Mouse (Mus musculus): ENCODE measurements at regions not wholly inside any gene's neighbourhood (a gene's known extent, or its start where the extent isn't known, plus 50 kb on each side); places are given as distances from the start of the nearest gene placed in this dataset.

DNA sequence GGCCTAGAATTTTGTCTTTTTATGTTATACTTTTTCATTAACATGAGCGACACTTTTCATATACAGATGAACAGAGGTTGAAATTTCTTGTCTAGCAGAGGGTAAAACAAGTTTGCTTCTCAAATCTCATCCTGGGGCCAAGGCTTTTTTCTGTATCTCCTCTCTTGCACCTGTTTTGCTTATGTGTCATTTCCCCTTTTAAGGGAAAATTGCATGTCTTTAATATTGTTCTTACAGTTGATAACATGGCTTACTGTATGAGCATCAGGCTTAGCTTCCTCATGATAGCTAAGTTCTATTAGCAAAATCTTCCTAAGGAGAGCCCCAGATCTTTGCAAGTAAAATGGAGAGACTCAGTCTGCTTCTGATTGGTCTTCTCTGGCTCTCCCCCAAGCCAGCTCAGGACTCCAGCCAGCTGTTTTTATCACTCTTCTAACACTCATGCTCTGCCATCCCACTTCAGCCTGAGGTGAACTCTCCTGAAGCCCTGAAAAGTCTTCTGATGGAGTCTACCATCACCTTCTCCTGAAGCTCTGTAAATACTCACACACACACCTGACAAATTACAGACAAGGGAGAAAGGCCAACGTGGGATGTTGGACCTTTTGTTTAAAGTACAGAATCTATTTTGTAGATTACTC is 160.8 kb downstream of the Wdr20rt start:
- WGBS = 66% methylated on average over 2 of the region's 2 CpGs
- ATAC-seq (ENCODE audit: insufficient number of reproducible peaks, low FRiP score, low TSS enrichment, low read depth) = no peak
- Histone ChIP-seq H3K27ac (no peak overlapping the region), H3K36me3 (no peaks in the 10 kb centered on the region), H3K9ac (no peak overlapping the region), H3K4me3 (no peak overlapping the region), H3K4me1 (no peaks in the 10 kb centered on the region), H3K9me3 (no peaks in the 10 kb centered on the region), H3K27me3 (no peaks in the 10 kb centered on the region), H3K4me2 (no peak overlapping the region)

DNA sequence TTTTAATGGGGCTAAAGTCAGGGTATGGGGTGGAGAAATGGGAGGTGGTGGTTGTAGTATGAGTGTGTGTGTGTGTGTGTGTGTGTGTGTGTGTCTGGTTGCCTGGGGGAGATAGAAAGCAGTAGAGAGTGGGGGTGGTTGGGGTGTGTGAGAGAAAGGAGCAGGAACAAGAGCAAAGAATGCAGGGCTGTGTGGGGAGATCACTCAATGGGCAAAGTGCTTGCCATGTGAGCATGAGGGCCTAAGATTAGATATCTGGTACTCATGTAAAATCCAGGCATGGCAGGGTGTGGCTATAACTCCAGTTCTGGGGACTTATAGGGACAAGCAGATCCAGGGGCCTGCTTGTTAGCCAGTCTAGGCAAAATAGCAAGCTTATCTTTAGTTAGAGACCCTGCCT is 161.7 kb downstream of the Wdr20rt start:
- ATAC-seq (ENCODE audit: insufficient number of reproducible peaks, low FRiP score, low TSS enrichment, low read depth) = no peak
- Histone ChIP-seq H3K9ac (no peak overlapping the region), H3K36me3 (no peaks in the 10 kb centered on the region), H3K4me3 (no peak overlapping the region), H3K27ac (no peak overlapping the region), H3K4me1 (no peaks in the 10 kb centered on the region), H3K9me3 (no peaks in the 10 kb centered on the region), H3K27me3 (no peaks in the 10 kb centered on the region), H3K4me2 (no peak overlapping the region)

DNA sequence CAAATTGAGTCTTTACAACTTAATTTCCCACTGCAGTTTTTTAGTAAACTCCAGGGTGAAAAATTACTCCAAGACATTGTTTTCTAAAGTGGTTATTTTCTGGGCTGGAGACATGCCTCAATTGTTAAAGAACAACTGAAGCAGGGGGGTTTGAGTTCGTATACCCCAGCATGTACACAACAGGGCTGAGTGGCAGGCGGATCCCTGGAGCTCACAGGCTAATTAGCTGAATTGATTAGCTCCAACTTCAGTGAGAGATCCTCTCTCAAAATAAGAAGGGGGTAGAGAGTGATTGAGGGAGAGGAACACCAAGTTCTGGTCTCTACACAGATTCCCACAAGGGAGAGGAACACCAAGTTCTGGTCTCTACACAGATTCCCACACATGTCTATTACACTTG is 164.2 kb downstream of the Wdr20rt start:
- no peaks in the 10 kb centered on the region for H3K27me3 ChIP-seq
- no peak overlapping the region for H3K27ac ChIP-seq
- no peaks in the 10 kb centered on the region for H3K36me3 ChIP-seq
- H3K9ac ChIP-seq = no peak overlapping the region
- ATAC-seq (ENCODE audit: insufficient number of reproducible peaks, low FRiP score, low TSS enrichment, low read depth) = no peak
- 66% methylated on average over 2 of the region's 2 CpGs for WGBS
- H3K9me3 ChIP-seq = no peaks in the 10 kb centered on the region
- H3K4me2 ChIP-seq = no peak overlapping the region
- no peak overlapping the region for H3K4me3 ChIP-seq
- H3K4me1 ChIP-seq = no peaks in the 10 kb centered on the region

DNA sequence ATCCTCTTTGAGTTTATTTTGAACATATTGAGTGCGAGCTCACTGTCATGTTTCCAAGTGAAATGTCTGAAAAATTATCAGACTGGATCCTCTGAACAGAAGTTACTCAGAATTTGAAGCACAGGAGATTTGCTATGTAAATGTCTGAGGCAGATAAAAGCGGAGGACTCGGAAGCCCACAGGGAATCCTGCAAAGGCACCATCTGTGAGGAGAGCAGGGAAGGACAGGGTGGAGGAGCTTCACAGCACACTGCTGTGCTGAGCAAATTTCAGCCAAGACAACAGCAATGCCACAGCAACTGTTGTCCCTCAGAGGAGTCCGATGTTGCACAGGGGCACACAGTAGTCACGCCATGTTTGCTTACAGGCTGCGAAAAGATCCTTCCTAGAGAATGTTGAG is 165.0 kb downstream of the Wdr20rt start:
- Histone ChIP-seq H3K4me3 (no peak overlapping the region), H3K27ac (no peak overlapping the region), H3K4me2 (no peak overlapping the region), H3K9me3 (no peaks in the 10 kb centered on the region), H3K9ac (no peak overlapping the region), H3K27me3 (no peaks in the 10 kb centered on the region), H3K36me3 (no peaks in the 10 kb centered on the region), H3K4me1 (no peaks in the 10 kb centered on the region)
- no peak for ATAC-seq (ENCODE audit: insufficient number of reproducible peaks, low FRiP score, low TSS enrichment, low read depth)
- WGBS = 94% methylated on average over 6 of the region's 6 CpGs

DNA sequence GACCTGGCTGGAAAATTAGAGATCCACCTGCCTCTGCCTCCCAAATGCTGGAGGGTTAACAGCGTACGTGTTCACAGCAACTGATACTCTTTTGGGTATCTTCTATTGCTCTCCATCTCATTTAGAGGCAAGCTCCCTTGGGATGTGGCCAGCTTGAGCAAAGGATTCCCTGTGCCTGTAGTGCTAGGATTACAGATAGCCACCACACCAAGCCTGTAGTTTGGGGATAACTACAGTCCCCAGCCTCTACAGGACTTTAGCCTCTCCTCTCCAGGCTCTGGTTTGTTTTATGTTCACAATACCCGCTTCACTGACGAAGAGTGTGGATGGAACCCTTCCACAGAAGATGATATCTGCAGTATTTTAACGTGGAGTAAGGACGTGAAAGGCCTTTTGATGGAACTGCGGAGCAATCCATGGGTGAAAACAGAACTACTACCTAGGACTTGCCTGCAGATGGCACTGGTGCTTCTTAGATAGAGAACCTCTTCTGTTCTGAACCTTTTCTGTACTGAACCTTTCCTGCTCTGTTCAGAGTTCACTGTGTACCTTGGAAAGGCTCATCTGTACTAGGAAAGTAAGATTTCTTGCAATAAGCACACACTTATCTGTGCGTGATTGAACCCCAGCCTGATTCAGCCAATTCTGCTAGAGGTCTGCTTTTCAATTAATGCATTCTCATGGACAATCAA is 176.6 kb downstream of the Wdr20rt start:
- no peak overlapping the region for H3K4me2 ChIP-seq
- no peak for ATAC-seq (ENCODE audit: insufficient number of reproducible peaks, low FRiP score, low TSS enrichment, low read depth)
- WGBS = 45% methylated on average over 8 of the region's 8 CpGs

DNA sequence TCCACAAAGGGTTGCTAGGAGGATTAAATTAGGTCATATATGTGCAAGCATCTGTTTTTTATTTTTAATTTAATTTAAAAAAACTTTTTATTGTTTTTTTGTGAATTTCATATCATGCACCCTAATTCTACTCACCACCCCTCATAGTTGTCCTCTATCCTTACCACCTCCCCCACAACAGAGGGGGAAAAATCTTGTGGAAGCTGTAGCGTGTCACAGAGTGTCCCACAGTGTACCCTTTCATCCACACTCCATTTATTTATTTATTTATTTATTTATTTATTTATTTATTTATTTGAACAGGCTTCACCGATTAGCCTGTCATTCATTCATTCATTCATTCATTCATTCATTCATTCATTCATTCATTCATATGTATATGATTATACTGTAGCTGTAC is 177.8 kb downstream of the Wdr20rt start:
- H3K9me3 ChIP-seq = no peaks in the 10 kb centered on the region
- no peak overlapping the region for H3K9ac ChIP-seq
- no peak for ATAC-seq (ENCODE audit: insufficient number of reproducible peaks, low FRiP score, low TSS enrichment, low read depth)
- H3K4me1 ChIP-seq = no peaks in the 10 kb centered on the region
- H3K27me3 ChIP-seq = no peaks in the 10 kb centered on the region
- H3K36me3 ChIP-seq = no peaks in the 10 kb centered on the region
- H3K4me3 ChIP-seq = no peak overlapping the region
- no peak overlapping the region for H3K27ac ChIP-seq
- WGBS = 85% methylated on average over 2 of the region's 2 CpGs
- H3K4me2 ChIP-seq = no peak overlapping the region

More for the DNA sequence above, 176.6 kb downstream of the Wdr20rt start:
- no peaks in the 10 kb centered on the region for H3K4me1 ChIP-seq
- no peak overlapping the region for H3K27ac ChIP-seq
- H3K4me3 ChIP-seq = no peak overlapping the region
- no peaks in the 10 kb centered on the region for H3K27me3 ChIP-seq
- no peak overlapping the region for H3K9ac ChIP-seq
- H3K9me3 ChIP-seq = no peaks in the 10 kb centered on the region
- no peaks in the 10 kb centered on the region for H3K36me3 ChIP-seq

DNA sequence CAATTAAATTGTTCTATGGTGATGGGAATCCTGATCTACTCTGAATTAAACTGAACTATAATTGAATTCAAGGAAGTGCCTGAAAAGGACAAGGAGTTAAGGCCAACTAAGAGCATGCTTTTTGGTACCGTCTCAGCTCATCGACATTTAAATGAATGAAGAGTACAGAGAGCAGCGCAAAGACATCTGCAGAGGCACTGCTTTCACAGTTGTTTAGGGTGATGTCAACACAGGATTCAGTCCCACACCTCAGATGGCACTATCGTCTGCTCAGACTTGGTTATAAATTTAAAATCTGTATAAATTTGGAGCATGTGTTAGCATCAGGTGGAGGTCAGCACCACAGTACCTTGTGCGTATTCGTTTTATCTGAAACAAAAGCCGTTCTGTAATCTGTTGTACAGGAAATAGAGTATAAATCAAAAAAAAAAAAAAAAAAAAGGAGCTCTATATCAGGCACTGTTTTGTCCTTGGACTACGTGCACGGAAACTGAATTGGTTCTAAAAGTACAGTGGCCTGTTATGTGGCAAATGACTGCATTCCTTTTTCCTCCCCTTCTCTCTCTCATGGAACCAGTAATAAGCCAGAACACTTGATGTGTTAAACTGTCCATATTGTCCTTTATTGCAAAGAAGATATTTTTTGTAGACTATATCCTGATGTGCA is 187.8 kb downstream of the Wdr20rt start:
- Histone ChIP-seq H3K4me3 (no peak overlapping the region), H3K36me3 (no peaks in the 10 kb centered on the region), H3K4me2 (no peak overlapping the region), H3K9ac (no peak overlapping the region), H3K4me1 (no peaks in the 10 kb centered on the region), H3K27me3 (no peaks in the 10 kb centered on the region), H3K27ac (no peak overlapping the region), H3K9me3 (no peaks in the 10 kb centered on the region)
- WGBS = 76% methylated on average over 9 of the region's 9 CpGs
- no peak for ATAC-seq (ENCODE audit: insufficient number of reproducible peaks, low FRiP score, low TSS enrichment, low read depth)

DNA sequence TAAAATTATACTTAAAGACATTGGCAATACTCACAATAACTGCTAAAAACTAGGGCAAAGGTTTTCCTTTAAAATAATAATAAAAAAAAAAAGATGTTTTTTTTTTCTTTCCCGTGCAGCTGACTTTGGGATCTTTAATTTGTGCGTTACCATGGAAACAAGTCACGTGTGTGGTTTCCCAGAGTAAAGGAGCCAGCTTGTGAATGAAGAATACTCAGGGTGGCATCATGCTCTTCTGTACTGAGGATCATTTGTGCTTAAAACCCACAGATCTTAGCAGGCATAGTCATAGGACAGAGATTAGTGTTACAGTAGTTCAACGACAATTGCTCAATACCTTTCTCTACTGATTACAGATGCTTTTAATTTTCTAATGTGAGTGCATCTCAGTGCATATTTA is 189.1 kb downstream of the Wdr20rt start:
- no peaks in the 10 kb centered on the region for H3K36me3 ChIP-seq
- WGBS = 54% methylated on average over 4 of the region's 4 CpGs
- no peak overlapping the region for H3K4me2 ChIP-seq
- no peak overlapping the region for H3K9ac ChIP-seq
- no peaks in the 10 kb centered on the region for H3K9me3 ChIP-seq
- ATAC-seq (ENCODE audit: insufficient number of reproducible peaks, low FRiP score, low TSS enrichment, low read depth) = no peak
- no peak overlapping the region for H3K4me3 ChIP-seq
- no peak overlapping the region for H3K27ac ChIP-seq
- H3K4me1 ChIP-seq = no peaks in the 10 kb centered on the region
- no peaks in the 10 kb centered on the region for H3K27me3 ChIP-seq

DNA sequence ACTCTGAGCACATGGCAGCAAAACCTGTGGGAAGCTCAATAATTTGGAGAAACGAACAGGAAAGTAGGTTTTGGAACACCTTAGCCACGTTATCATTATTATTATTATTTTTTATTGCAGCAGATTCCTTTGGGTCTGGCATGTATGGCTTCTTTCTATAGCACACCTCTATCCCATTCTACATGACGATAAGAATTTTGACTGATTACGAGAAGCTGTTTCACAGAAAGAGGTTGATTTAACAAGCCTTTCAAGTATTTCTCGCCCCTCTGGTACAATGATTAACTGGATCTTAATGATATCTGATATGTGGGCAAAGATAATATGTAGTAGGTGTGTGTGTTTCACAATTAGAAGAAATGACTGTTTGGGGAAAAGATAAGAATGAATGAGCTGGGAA is 191.6 kb downstream of the Wdr20rt start:
- Histone ChIP-seq H3K4me3 (no peak overlapping the region), H3K4me1 (no peaks in the 10 kb centered on the region), H3K36me3 (no peaks in the 10 kb centered on the region), H3K27ac (no peak overlapping the region), H3K9me3 (no peaks in the 10 kb centered on the region), H3K4me2 (no peak overlapping the region), H3K9ac (no peak overlapping the region), H3K27me3 (no peaks in the 10 kb centered on the region)
- WGBS = 58% methylated on average over 5 of the region's 5 CpGs
- ATAC-seq (ENCODE audit: insufficient number of reproducible peaks, low FRiP score, low TSS enrichment, low read depth) = no peak

DNA sequence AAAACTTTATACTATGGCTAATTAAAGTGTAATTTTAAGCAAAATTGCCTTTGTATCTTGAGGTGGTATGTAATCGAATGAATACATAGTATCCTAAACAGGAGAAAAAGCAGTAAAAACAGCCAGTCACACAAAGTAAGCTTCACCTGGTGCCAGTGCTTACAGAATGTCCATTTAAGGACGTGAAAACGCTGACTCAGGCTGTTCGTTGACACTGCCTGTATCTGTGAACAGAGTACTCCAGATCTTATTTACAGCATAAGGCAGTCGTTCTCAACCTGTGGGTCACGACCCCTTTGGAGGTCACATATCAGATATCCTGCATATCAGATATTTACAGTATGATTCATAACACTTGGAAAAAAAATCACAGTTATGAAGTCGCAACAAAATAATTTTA is 194.8 kb downstream of the Wdr20rt start:
- H3K36me3 ChIP-seq = no peaks in the 10 kb centered on the region
- no peak overlapping the region for H3K4me2 ChIP-seq
- ATAC-seq (ENCODE audit: insufficient number of reproducible peaks, low FRiP score, low TSS enrichment, low read depth) = no peak
- no peaks in the 10 kb centered on the region for H3K27me3 ChIP-seq
- H3K9ac ChIP-seq = no peak overlapping the region
- 71% methylated on average over 7 of the region's 7 CpGs for WGBS
- no peak overlapping the region for H3K27ac ChIP-seq
- no peaks in the 10 kb centered on the region for H3K9me3 ChIP-seq
- no peaks in the 10 kb centered on the region for H3K4me1 ChIP-seq
- no peak overlapping the region for H3K4me3 ChIP-seq

DNA sequence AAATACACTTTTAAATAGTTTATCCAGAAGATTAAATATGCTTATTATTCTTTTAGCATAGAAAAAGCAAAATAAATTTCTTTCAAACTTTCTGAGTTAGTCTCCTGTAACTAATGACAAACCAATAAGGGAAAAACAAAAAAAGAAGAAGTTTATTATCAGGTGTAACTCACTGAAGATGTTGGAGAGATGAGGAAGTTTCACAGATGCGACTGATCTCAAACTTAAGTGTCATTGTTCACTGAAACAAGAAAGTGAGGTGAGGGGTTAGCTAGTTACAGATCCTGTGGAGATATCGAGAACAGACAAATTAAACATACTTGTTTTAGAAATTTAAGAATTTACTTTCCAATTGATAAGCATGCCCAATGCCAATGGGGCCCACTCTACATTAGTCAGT is 199.2 kb downstream of the Wdr20rt start:
- Histone ChIP-seq H3K9me3 (no peaks in the 10 kb centered on the region), H3K27me3 (no peaks in the 10 kb centered on the region), H3K27ac (no peak overlapping the region), H3K4me3 (no peak overlapping the region), H3K4me1 (no peaks in the 10 kb centered on the region), H3K9ac (no peak overlapping the region), H3K36me3 (no peaks in the 10 kb centered on the region), H3K4me2 (no peak overlapping the region)
- 95% methylated on average over 2 of the region's 2 CpGs for WGBS
- ATAC-seq (ENCODE audit: insufficient number of reproducible peaks, low FRiP score, low TSS enrichment, low read depth) = no peak

DNA sequence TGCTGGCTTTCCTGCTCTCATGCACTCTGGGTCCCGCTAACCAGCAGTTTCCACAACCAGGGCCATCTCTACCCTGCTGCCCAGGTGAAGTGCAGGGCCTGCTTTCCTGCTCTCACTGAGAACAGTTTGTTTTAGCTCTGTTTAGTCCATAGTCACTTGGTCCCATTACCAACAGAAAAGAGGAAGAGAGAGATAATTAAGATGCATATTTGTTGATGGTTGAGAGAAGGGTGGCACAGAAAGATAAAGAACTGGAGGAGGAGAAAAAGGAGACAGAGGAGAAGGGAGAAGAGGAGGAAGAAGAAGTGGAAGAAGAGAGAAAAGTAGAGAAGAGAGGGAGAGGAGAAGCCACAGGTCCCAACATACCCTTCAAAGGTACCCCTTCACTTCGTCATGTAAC is 200.1 kb downstream of the Wdr20rt start:
- Histone ChIP-seq H3K27ac (no peak overlapping the region), H3K9ac (no peak overlapping the region), H3K4me1 (no peaks in the 10 kb centered on the region), H3K36me3 (no peaks in the 10 kb centered on the region), H3K4me2 (no peak overlapping the region), H3K27me3 (no peaks in the 10 kb centered on the region), H3K4me3 (no peak overlapping the region), H3K9me3 (no peaks in the 10 kb centered on the region)
- WGBS = 91% methylated on average over 2 of the region's 2 CpGs
- no peak for ATAC-seq (ENCODE audit: insufficient number of reproducible peaks, low FRiP score, low TSS enrichment, low read depth)

All from limb, embryonic 15.5 days (tissue).